Mouse (Mus musculus): ENCODE data around the gene Sdhaf3.
A peak's percentile ranks its signal among the peaks of the same experiment; 100 is the strongest.
"Not testable (repeated sequence)": the region's sequence is repeated elsewhere in the genome, so short reads cannot be mapped to it uniquely, and the experiment has no call there.

Sdhaf3 gene

GRCm38 (mm10) chr6:6955764-6956561 is at the start of gene Sdhaf3:
Sdhaf3 (plus strand) TSS chr6:6956004.
- DNase-seq (ENCODE audit: low spot score) = peak; percentile 95

GRCm38 (mm10) chr6:6909586-6909985 is 46.2 kb upstream of the Sdhaf3 start:
- no peak for DNase-seq (ENCODE audit: low spot score)

GRCm38 (mm10) chr6:6914304-6914703 is 41.5 kb upstream of the Sdhaf3 start:
- no peak for DNase-seq (ENCODE audit: low spot score)

GRCm38 (mm10) chr6:6914849-6915525 is 40.8 kb upstream of the Sdhaf3 start:
- no peak for DNase-seq (ENCODE audit: low spot score)

- no peak for DNase-seq (ENCODE audit: low spot score)
These were observed 40.3 kb upstream of the Sdhaf3 start for GRCm38 (mm10) chr6:6915526-6915915.

GRCm38 (mm10) chr6:6917334-6917733 is 38.5 kb upstream of the Sdhaf3 start:
- no peak for DNase-seq (ENCODE audit: low spot score)

GRCm38 (mm10) chr6:6925264-6925663 is 30.5 kb upstream of the Sdhaf3 start:
- DNase-seq (ENCODE audit: low spot score) = no peak

GRCm38 (mm10) chr6:6930831-6931230 is 25.0 kb upstream of the Sdhaf3 start:
- DNase-seq (ENCODE audit: low spot score) = no peak

GRCm38 (mm10) chr6:6931507-6931906 is 24.3 kb upstream of the Sdhaf3 start:
- DNase-seq (ENCODE audit: low spot score) = no peak

- DNase-seq (ENCODE audit: low spot score) = no peak
These were observed 15.0 kb upstream of the Sdhaf3 start for GRCm38 (mm10) chr6:6940845-6941244.

GRCm38 (mm10) chr6:6942813-6943212 is 13.0 kb upstream of the Sdhaf3 start:
- DNase-seq (ENCODE audit: low spot score) = no peak

- no peak for DNase-seq (ENCODE audit: low spot score)
These were observed 8.2 kb upstream of the Sdhaf3 start for GRCm38 (mm10) chr6:6947650-6948049.

- no peak for DNase-seq (ENCODE audit: low spot score)
These were observed 425 bp upstream of the Sdhaf3 start for GRCm38 (mm10) chr6:6955395-6955763.

GRCm38 (mm10) chr6:6959234-6959633 is 3.4 kb downstream of the Sdhaf3 start:
- not testable (repeated sequence) for DNase-seq (ENCODE audit: low spot score)

GRCm38 (mm10) chr6:6997226-6997946 is 41.6 kb downstream of the Sdhaf3 start:
- DNase-seq (ENCODE audit: low spot score) = no peak

GRCm38 (mm10) chr6:6997956-6998355 is 42.2 kb downstream of the Sdhaf3 start:
- DNase-seq (ENCODE audit: low spot score) = no peak

GRCm38 (mm10) chr6:6999015-6999414 is 43.2 kb downstream of the Sdhaf3 start:
- DNase-seq (ENCODE audit: low spot score) = no peak

GRCm38 (mm10) chr6:7003085-7003484 is 47.3 kb downstream of the Sdhaf3 start:
- no peak for DNase-seq (ENCODE audit: low spot score)

GRCm38 (mm10) chr6:7004005-7004404 is 48.2 kb downstream of the Sdhaf3 start:
- no peak for DNase-seq (ENCODE audit: low spot score)

GRCm38 (mm10) chr6:7038087-7038486 is 82.3 kb downstream of the Sdhaf3 start:
- DNase-seq (ENCODE audit: low spot score) = no peak

- no peak for DNase-seq (ENCODE audit: low spot score)
These were observed 83.0 kb downstream of the Sdhaf3 start for GRCm38 (mm10) chr6:7038835-7039234.

GRCm38 (mm10) chr6:7041912-7042311 is 86.1 kb downstream of the Sdhaf3 start:
- no peak for DNase-seq (ENCODE audit: low spot score)

GRCm38 (mm10) chr6:7062819-7063218 is 107.0 kb downstream of the Sdhaf3 start:
- DNase-seq (ENCODE audit: low spot score) = no peak
